Mouse (Mus musculus) ES-CJ7 (cell line): Measurements from ENCODE around the gene Porcn.

Experiments
- DNase-seq: peaks from one replicate; pipeline ENCODE4 v3.0.0; 2011; ENCODE audit warnings: low read depth, low spot score

The Porcn gene

GRCm38 (mm10) chrX:8206015-8206693 is at the start of gene Porcn:
Porcn (minus strand) TSS chrX:8206525.
- DNase-seq = peak; percentile 80

- no peak for DNase-seq
Measured at GRCm38 (mm10) chrX:8255807-8256206, 49.5 kb upstream of the Porcn start.

DNA sequence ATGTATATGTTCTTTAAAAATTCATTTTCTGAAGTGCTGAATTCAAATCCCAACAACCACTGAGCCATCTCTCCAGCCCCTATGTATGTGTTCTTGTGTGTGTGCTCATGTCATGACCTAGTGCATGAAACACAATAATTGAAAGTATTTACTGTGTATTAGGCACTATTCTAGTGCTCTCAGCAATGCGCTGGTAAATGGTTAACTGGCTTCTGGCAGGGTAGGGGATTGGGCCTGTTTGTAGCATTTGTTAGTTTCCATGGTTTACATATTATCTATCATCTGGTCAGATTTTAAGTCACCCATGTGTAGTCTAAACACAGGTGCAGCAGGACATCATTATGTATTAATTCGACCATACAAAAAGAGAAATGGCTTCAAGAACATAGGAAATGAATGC is 47.4 kb upstream of the Porcn start:
- no peak for DNase-seq

DNA sequence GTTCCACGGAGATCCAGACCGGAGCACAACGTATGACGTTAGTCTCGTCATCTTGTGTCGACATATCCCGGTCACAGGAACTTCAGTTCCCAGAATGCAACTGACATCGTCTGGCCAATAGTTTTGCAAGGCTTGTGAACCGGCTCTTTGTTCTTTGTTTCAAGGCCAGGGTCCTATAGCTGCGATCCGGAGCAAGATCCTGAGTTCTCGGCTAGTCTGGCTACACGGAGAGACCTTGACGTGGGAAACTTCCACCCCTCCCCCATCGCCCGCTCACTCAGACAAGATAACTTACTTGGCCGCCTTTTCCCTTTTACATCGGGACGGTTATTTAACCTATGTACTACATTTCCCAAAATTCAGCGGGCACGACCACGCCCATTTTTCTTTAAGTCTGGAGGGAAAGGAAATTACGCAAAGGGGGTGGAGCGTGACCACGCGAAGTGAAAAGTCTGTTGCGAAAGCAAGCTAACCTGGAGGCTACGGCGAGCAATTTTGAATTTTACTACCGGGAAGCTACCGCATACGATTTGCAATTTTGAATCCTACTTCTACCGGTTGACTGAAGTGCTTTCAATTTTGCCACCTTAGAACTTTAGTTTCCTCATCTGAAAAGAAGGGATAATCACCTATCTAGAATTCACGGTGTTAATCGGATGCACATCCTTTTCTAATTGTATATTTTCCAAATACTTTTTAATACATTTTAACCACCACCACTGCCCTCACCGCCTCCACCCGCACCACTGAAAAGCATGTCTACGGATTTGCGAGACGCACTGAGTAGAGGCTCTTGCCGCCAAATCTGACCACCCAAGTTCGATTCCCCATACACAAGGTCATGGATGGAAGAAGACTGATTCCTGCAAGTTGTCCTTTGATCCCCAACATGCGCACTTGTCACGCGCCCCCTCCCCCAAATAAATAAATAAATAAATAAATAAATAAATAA is 46.3 kb upstream of the Porcn start, which contains the start of gene Ftsj1:
Gene Ftsj1 (minus strand): TSS at position 73 of the 952 bp plus-strand sequence.
- DNase-seq = peak; percentile 93

DNA sequence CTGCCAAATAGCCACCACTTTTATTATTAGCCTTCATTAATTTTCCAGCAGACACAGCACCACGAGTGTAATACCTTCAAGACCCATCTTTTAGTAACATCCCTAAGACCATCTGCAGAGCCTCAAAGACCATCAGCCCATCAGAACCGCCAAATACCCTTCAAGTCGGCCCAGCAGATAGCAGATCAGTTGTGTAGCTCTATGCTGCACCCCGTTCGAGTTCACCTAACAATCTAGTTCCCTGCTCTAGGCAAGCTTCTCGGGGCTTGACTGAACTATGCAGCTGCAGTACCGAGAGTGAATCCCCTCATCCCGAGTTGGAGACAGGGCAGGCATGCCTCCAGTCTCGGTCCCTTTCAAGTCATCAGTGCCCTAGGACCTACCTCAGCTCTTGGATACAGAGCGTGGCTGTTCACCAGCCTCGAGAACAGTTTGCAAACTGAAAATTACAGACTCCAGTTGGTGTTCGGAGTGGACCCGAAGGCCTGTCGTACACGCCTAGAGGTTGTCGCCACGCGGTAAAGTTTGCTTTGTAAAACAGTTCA is 45.5 kb upstream of the Porcn start:
- no peak for DNase-seq

DNA sequence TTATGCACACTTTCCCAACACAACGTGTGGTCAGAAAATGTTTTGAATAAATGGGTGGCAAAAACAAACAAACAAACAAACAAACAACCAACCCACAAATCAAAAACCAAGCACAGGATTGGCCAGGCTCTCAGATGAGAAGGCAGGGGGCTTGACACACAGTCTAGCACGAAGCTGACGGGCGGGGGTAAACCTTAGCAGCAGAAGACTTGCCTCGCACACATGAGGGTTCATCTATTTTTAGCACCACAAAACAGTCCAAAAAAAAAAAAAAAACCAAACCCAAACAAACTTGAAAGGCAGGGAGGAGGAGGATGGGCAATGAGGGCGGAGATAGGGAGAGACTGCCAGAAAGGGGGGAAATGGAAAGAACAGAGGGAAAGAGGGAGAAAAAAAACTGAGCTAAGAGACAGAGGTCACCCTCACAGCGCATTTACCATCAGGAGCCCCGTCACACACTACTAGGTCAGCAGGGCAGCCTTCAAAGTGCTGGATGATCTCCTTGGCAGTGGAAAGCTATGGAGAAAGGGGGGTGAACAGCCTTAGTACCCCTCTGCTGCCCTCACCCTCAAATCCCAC is 42.3 kb upstream of the Porcn start:
- no peak for DNase-seq

GRCm38 (mm10) chrX:8247680-8248079 is 41.4 kb upstream of the Porcn start:
- no peak for DNase-seq

- DNase-seq = peak; percentile 90
Measured at GRCm38 (mm10) chrX:8238804-8239395, 32.6 kb upstream of the Porcn start.

DNA sequence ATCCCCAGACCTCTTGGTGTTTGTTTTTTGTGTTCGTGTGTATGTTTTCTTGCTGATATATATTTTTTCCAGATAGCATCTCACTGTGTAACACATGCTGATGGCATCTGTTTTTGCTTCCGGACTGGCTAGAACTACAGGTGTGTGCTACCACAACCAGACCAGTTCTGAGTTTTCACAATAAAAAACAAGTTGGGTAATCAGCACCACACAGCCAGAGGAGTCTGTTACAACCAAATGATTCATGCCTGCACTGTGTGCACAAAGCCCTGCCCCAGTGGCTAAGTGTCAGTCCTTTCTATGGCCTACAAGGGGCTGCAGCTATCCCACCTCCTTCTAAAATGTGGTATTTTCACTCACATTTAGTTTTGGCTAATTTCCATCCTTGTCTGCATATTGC is 30.4 kb upstream of the Porcn start:
- DNase-seq = no peak

- no peak for DNase-seq
Measured at GRCm38 (mm10) chrX:8233602-8234001, 27.3 kb upstream of the Porcn start.

DNA sequence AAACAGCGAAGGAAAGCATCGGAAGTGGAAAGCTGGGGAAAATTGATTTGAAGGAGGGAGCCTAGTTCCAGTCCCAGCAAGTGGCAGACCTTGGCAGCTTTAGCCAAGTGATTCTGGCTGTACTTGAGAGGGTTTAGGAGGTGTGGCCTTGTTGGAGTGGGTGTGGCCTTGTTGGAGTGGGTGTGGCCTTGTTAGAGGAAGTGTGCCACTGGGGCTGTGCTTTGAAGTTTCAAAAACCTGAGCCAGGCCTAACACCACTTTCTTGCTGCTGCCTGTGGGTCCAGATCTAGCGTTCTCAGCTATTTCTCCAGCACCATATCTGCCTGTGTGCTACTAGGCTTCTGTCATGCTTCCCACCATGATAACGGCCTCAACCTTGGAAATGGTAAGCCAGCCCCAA is 23.9 kb upstream of the Porcn start:
- DNase-seq = peak; percentile 75

- no peak for DNase-seq
Measured at GRCm38 (mm10) chrX:8223473-8223872, 17.1 kb upstream of the Porcn start.

GRCm38 (mm10) chrX:8222678-8223421 is 16.5 kb upstream of the Porcn start:
- peak; percentile 25 for DNase-seq

- DNase-seq = no peak
Measured at GRCm38 (mm10) chrX:8222296-8222677, 16.0 kb upstream of the Porcn start.

DNA sequence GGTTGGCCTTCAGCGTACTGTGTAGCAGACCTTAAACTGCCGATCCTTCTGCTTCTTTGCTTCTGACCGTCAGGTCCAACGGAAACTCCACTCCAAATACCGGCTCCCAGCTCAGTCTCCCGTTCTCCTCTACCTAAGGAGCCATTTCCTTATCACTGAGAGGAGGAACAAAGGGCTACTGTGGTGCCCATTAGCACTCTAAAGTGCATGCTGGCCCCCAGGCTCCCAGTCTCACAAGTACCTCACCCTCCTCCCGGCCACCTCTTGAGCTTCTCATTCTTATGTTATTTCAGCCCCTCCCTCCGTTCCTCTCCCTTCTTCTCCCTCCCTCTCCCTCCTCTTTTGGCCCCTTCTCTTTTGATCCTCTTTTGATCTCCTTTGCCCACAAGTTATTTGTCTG is 13.3 kb upstream of the Porcn start:
- peak; percentile 92 for DNase-seq

DNA sequence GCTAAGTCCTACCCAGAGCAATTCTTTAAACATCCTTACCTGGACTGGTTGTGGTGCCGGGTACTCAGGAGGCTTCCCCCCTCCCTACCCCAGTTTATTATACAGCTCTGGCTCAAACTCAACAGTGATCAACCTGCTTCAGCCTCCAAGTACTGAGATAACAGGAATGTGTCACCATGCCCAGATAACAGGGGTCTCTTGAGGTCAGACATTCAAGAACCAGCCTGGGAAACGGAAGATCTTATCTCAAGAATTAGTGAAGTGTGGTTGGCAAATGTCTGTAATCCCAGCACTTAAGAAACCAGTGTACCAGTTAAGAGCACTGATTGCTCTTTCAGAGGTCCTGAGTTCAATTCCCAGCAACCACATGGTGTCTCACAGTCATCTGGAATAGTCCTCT is 11.8 kb upstream of the Porcn start:
- DNase-seq = no peak

GRCm38 (mm10) chrX:8217383-8217782 is 11.1 kb upstream of the Porcn start:
- no peak for DNase-seq

- no peak for DNase-seq
Measured at GRCm38 (mm10) chrX:8211490-8212207, 5.3 kb upstream of the Porcn start.

GRCm38 (mm10) chrX:8209720-8210119 is 3.4 kb upstream of the Porcn start:
- no peak for DNase-seq

DNA sequence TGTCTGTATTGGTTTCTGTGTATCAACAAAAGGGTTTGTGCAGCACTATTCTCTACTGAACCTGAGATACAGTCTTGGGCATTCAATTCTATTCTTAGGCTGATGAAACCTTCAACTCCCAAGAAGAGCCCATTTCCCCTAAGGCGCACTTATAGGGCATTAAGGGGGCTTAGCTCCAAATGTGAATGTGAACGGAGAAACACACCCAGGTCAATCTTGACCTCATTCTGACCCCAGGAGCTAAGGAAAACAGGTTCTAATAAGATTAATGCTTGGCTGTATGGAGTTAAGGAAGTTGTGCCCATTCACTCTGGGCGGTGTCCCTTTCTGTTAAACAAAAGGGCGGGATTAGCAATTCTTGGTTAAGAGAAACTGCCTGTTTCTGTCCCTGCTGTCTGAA is 899 bp upstream of the Porcn start:
- DNase-seq = peak; percentile 96
